Mouse (Mus musculus) limb, embryonic 12.5 days (tissue): ENCODE measurements around the gene Kcnj10. TPM values are rescaled to one million over a fixed set of nuclear protein-coding genes. Genes with fewer than 3 reads are reported as not detected.

Experiments
- ATAC-seq: fragments of 200-750 bp; cut with Nextera tagmentation; 2 replicates; pipeline ENCODE4 v1.8.0; 2017; ENCODE audit warnings: low read depth, moderate TSS enrichment; ENCODE audit not compliant: insufficient number of reproducible peaks, insufficient read depth, low FRiP score, low TSS enrichment
- H3K27ac ChIP-seq: fragments of 300-500 bp; sonication (generic); 2 replicates; pipeline ENCODE4 v1.5.1; 2016; ENCODE audit warnings: mild to moderate bottlenecking, moderate library complexity
- H3K27me3 ChIP-seq: fragments of 300-500 bp; sonication (generic); 2 replicates; pipeline ENCODE4 v1.6.1; 2016; ENCODE audit warnings: mild to moderate bottlenecking, moderate library complexity
- H3K36me3 ChIP-seq: fragments of 300-500 bp; sonication (generic); 2 replicates; pipeline ENCODE4 v1.6.1; 2016; ENCODE audit warnings: mild to moderate bottlenecking, moderate library complexity
- H3K4me1 ChIP-seq: fragments of 300-500 bp; sonication (generic); replicated peaks from 2 replicates; pipeline ENCODE4 v1.6.1; 2016
- H3K4me2 ChIP-seq: fragments of 300-500 bp; sonication (generic); 2 replicates; pipeline ENCODE4 v1.6.1; 2016; ENCODE audit warnings: mild to moderate bottlenecking, moderate library complexity
- H3K4me3 ChIP-seq: fragments of 300-500 bp; sonication (generic); replicated peaks from 2 replicates; pipeline ENCODE4 v1.5.1; 2016; ENCODE audit warnings: mild to moderate bottlenecking
- H3K9ac ChIP-seq: fragments of 300-500 bp; sonication (generic); replicated peaks from 2 replicates; pipeline ENCODE4 v1.6.1; 2016; ENCODE audit warnings: mild to moderate bottlenecking, moderate library complexity
- H3K9me3 ChIP-seq: fragments of 300-500 bp; sonication (generic); 2 replicates; pipeline ENCODE4 v1.6.1; 2016; ENCODE audit warnings: mild to moderate bottlenecking, moderate library complexity
- WGBS: fragments of 180-500 bp; shearing (Covaris S2); methylation state at CpG from one replicate; pipeline ENCODE4 v1.1.7; 2016; 5-methylcytosine and 5-hydroxymethylcytosine counted together
- polyA plus RNA-seq: library from polyadenylated mRNA; unstranded; fragments of >200 nt; fragmentation: Nextera tagmentation; extraction: Ambion mirVana; gene quantifications from 2 replicates; pipeline ENCODE4 v1.2.1, GENCODE M21; 2016

Gene Kcnj10
- polyA plus RNA-seq, 1 experiment from 2014 or later: 0.05 TPM

- Histone ChIP-seq H3K36me3 (no peaks in the 10 kb centered on the region), H3K27me3 (no peaks in the 10 kb centered on the region), H3K9me3 (no peaks in the 10 kb centered on the region), H3K4me3 (no peak overlapping the region), H3K27ac (peak overlapping the region; percentile 51; the same call in 1 of the 2 replicates), H3K9ac (no peak overlapping the region), H3K4me1 (peaks cover 63% of the 10 kb centered on the region), H3K4me2 (no peak overlapping the region)
- WGBS: 9% methylated on average over 6 of the region's 6 CpGs
- no peak for ATAC-seq
These were observed 38.2 kb upstream of the Kcnj10 start for GRCm38 (mm10) chr1:172302851-172303250.

GRCm38 (mm10) chr1:172304443-172304842 is 36.6 kb upstream of the Kcnj10 start:
- Histone ChIP-seq H3K4me2 (no peak overlapping the region), H3K9ac (no peak overlapping the region), H3K27me3 (no peaks in the 10 kb centered on the region), H3K4me3 (no peak overlapping the region), H3K27ac (no peak overlapping the region), H3K9me3 (no peaks in the 10 kb centered on the region), H3K4me1 (peaks cover 59% of the 10 kb centered on the region), H3K36me3 (no peaks in the 10 kb centered on the region)
- WGBS: 78% methylated on average over 6 of the region's 6 CpGs
- no peak for ATAC-seq

- Histone ChIP-seq H3K4me3 (no peak overlapping the region), H3K4me1 (peaks cover 56% of the 10 kb centered on the region), H3K4me2 (no peak overlapping the region), H3K9me3 (no peaks in the 10 kb centered on the region), H3K36me3 (no peaks in the 10 kb centered on the region), H3K27me3 (no peaks in the 10 kb centered on the region), H3K27ac (no peak overlapping the region), H3K9ac (no peak overlapping the region)
- WGBS: 85% methylated on average over 2 of the region's 2 CpGs
- ATAC-seq: no peak
These were observed 35.9 kb upstream of the Kcnj10 start for GRCm38 (mm10) chr1:172305153-172305552.

GRCm38 (mm10) chr1:172305635-172306034 is 35.4 kb upstream of the Kcnj10 start:
- Histone ChIP-seq H3K9me3 (no peaks in the 10 kb centered on the region), H3K9ac (no peak overlapping the region), H3K4me1 (peaks cover 56% of the 10 kb centered on the region), H3K27me3 (no peaks in the 10 kb centered on the region), H3K4me3 (no peak overlapping the region), H3K27ac (no peak overlapping the region), H3K36me3 (no peaks in the 10 kb centered on the region), H3K4me2 (no peak overlapping the region)
- WGBS: 74% methylated on average over 3 of the region's 3 CpGs
- ATAC-seq: no peak

GRCm38 (mm10) chr1:172306196-172306595 is 34.8 kb upstream of the Kcnj10 start:
- H3K4me1 ChIP-seq: peaks cover 54% of the 10 kb centered on the region
- no peaks in the 10 kb centered on the region for H3K9me3 ChIP-seq
- H3K9ac ChIP-seq: no peak overlapping the region
- H3K27me3 ChIP-seq: no peaks in the 10 kb centered on the region
- no peak overlapping the region for H3K4me3 ChIP-seq
- ATAC-seq: no peak
- no peak overlapping the region for H3K27ac ChIP-seq
- no peak overlapping the region for H3K4me2 ChIP-seq
- WGBS: 75% methylated on average over 4 of the region's 4 CpGs
- no peaks in the 10 kb centered on the region for H3K36me3 ChIP-seq

GRCm38 (mm10) chr1:172306885-172307284 is 34.1 kb upstream of the Kcnj10 start:
- Histone ChIP-seq H3K9ac (no peak overlapping the region), H3K4me3 (no peak overlapping the region), H3K9me3 (no peaks in the 10 kb centered on the region), H3K4me2 (no peak overlapping the region), H3K4me1 (peaks cover 50% of the 10 kb centered on the region), H3K27me3 (no peaks in the 10 kb centered on the region), H3K27ac (peak overlapping the region; percentile 79), H3K36me3 (no peaks in the 10 kb centered on the region)
- WGBS: 82% methylated on average over 6 of the region's 6 CpGs
- ATAC-seq: no peak

GRCm38 (mm10) chr1:172307936-172308335 is 33.1 kb upstream of the Kcnj10 start:
- Histone ChIP-seq H3K4me2 (no peak overlapping the region), H3K27ac (peak overlapping the region; percentile 79), H3K4me3 (no peak overlapping the region), H3K4me1 (peaks cover 44% of the 10 kb centered on the region), H3K36me3 (no peaks in the 10 kb centered on the region), H3K9me3 (no peaks in the 10 kb centered on the region), H3K27me3 (no peaks in the 10 kb centered on the region), H3K9ac (no peak overlapping the region)
- no peak for ATAC-seq
- 41% methylated on average over 10 of the region's 10 CpGs for WGBS

GRCm38 (mm10) chr1:172308409-172308808 is 32.6 kb upstream of the Kcnj10 start:
- H3K9me3 ChIP-seq: no peaks in the 10 kb centered on the region
- peak overlapping the region; percentile 79 for H3K27ac ChIP-seq
- ATAC-seq: no peak
- H3K27me3 ChIP-seq: no peaks in the 10 kb centered on the region
- H3K4me3 ChIP-seq: no peak overlapping the region
- no peaks in the 10 kb centered on the region for H3K36me3 ChIP-seq
- WGBS: 67% methylated on average over 1 of the region's 1 CpGs
- no peak overlapping the region for H3K4me2 ChIP-seq
- peaks cover 44% of the 10 kb centered on the region for H3K4me1 ChIP-seq
- H3K9ac ChIP-seq: no peak overlapping the region

- H3K9ac ChIP-seq: 0 out of 2 replicates have a peak overlapping the region, but pooled peaks have one; percentile 34
- H3K27ac ChIP-seq: peak overlapping the region; percentile 90
- WGBS: 3% methylated on average over 14 of the region's 14 CpGs
- H3K4me3 ChIP-seq: peak overlapping the region; percentile 27
- no peaks in the 10 kb centered on the region for H3K9me3 ChIP-seq
- peak; percentile 73 for ATAC-seq
- peak overlapping the region; percentile 59 for H3K4me2 ChIP-seq
- no peaks in the 10 kb centered on the region for H3K36me3 ChIP-seq
- H3K4me1 ChIP-seq: peaks cover 48% of the 10 kb centered on the region
- no peaks in the 10 kb centered on the region for H3K27me3 ChIP-seq
These were observed 31.2 kb upstream of the Kcnj10 start for GRCm38 (mm10) chr1:172309699-172310398.

GRCm38 (mm10) chr1:172311248-172311906 is 29.6 kb upstream of the Kcnj10 start:
- peaks cover 5% of the 10 kb centered on the region; the same call in 1 of the 2 replicates for H3K36me3 ChIP-seq
- no peak for ATAC-seq
- H3K4me3 ChIP-seq: peak overlapping the region; percentile 77
- no peaks in the 10 kb centered on the region for H3K27me3 ChIP-seq
- peak overlapping the region; percentile 81 for H3K9ac ChIP-seq
- no peaks in the 10 kb centered on the region for H3K9me3 ChIP-seq
- WGBS: 3% methylated on average over 23 of the region's 23 CpGs
- peak overlapping the region; percentile 90 for H3K27ac ChIP-seq
- peak overlapping the region; percentile 89 for H3K4me2 ChIP-seq
- H3K4me1 ChIP-seq: peaks cover 48% of the 10 kb centered on the region

- peak; percentile 53 for ATAC-seq
- Histone ChIP-seq H3K4me2 (peak overlapping the region; percentile 89), H3K27me3 (no peaks in the 10 kb centered on the region), H3K9me3 (no peaks in the 10 kb centered on the region), H3K4me1 (peaks cover 50% of the 10 kb centered on the region), H3K4me3 (peak overlapping the region; percentile 77), H3K27ac (peak overlapping the region; percentile 90), H3K9ac (peak overlapping the region; percentile 81), H3K36me3 (peaks cover 7% of the 10 kb centered on the region; the same call in 1 of the 2 replicates)
- under 1% methylated on average over 35 of the region's 55 CpGs for WGBS
These were observed 28.9 kb upstream of the Kcnj10 start for GRCm38 (mm10) chr1:172311921-172312767.
